Mouse (Mus musculus): ENCODE results near the gene Nol3.
"Not testable (repeated sequence)": the region's sequence is repeated elsewhere in the genome, so short reads cannot be mapped to it uniquely, and the experiment has no call there.

Nol3 gene

DNA sequence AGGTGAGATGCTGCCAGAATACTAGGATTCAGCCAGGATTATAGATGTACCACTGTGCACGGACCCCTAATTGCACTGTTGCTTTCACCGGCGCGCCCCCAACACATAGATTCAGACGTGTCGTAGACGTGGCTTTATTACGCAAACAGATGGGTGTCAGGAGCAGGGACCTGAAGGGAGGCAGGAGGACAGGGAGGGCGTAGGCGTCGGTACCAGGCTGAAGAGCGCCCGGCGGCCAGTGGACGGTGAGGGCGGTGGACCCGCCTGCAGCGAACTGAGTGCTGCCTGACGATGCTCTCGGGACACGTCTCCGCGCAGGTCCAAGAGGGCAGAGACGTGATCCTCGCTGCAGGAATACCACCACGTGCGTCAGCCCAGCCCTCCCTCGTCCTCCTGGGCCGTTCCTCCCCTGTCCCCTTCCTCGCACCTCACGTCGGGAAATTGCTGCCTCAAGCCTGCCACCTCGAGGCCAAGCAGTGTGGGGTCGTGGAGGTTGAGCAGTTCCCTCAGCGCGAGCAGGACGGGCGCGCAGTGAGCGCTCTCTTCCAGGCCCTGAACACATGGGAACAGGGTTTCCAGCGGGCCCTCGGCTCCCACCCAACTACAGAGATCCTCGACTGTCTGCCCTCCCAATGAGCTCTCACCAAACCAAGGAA, 14.0 kb downstream of the Nol3 start, which contains the start of gene 4931428F04Rik:
4931428F04Rik (minus strand) TSS at position 60 of the 656 bp plus-strand sequence.
- no peak for DNase-seq (ENCODE audit: low spot score)

DNA sequence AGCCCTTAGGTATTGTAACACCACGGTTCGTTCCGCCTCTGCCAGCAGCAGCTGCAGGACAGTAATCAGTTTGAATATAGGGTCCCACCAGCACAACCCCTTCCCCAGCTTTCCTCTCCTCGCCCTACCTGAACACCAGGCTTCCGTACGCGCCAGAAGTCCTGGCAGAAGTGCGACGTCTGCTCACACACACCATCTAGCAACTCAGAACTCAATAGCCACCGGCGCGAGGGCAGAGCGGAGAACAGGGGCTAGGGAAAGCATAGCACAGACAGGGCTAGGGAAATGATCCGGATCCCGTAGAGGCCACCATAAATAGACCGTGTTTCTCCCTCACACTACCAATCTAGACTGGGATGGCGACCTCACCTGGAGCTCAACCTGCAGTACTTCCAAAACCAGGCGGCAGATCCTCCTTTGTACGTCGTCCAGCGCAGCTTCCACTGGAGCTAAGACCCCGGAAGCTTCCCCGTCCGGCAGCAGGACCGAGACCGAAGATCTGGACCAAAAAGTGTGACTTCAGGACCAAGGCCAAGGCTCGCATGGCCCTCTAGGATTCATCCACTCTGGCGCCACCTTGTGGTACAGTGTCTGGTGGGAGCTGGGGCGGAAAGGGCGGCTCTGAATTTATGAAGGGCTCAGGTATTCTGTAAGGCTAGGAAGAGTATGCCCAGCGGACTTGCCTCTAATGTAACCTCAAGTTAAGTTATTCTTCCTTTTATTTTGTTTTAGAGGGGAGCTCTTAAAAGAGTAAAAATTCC, 14.8 kb downstream of the Nol3 start:
- no peak for DNase-seq (ENCODE audit: low spot score)

DNA sequence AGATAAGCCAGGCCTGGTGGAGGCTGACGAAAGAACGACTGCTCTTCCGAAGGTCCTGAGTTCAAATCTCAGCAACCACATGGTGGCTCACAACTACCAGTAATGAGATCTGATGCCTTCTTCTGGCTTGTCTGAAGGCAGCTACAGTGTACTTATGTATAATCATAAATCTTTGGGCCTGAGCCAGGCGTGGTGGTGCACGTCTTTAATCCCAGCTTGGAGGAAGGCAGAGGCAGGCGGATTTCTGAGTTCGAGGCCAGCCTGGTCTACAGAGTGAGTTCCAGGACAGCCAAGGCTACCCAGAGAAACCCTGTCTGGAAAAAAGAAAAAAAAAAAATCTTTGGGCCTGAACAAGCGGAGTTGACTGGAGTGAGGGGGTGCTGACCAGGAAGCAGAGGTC, 15.4 kb downstream of the Nol3 start:
- not testable (repeated sequence) for DNase-seq (ENCODE audit: low spot score)

DNA sequence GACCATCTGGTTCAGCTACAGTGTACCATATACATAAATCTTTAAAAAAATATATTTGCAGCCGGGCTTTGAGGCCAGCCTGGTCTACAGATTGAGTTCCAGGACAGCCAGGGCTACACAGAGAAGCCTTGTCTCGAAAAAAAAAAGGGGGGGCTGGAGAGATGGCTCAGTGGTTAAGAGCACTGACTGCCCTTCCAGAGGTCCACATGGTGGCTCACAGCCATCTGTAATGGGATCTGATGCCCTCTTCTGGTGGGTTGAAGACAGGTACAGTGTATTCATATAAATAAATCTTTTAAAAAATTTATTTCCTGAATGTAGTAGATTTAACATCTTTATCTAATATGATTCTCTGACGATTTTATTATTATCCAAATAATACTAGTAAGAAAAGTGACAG, 15.9 kb downstream of the Nol3 start:
- not testable (repeated sequence) for DNase-seq (ENCODE audit: low spot score)

DNA sequence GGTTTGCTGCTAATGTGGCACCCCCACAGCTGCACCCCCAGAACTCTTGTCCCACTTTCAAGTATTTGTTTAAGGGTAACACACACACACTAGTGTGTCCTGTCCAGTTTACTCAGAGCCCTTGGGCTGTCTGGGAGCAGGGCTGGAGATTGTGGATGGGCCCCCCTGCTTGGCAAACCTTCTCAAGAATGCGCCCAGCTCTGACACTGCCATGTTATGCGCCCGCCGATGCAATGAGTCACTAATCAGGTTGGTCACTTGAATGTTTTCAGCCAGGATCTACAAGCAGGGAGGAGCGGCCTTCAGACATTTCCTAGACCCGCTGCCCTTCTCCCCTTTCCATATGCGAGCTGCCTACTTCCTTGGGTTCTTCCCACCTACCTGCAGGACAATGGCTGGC, 16.5 kb downstream of the Nol3 start:
- no peak for DNase-seq (ENCODE audit: low spot score)

DNA sequence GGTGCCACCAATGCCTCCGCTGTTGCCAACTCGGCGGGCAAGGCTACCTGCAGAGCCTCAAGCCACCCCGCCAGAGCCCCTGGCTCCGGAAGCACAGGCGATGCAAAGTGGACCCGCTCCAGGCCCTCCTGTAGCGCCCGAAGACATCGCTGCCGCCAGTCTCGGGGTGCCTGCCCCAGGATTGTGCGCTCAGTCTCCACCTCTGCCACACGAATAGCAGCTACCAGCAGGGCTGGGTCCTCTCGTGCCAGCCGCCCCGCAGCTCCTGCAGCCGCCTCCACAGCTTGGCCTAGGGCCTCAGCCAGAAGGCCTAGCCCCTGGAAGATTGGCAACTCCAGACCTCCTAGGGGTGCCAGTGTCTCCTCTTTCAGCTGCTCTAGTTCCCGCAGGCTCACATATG, 17.5 kb downstream of the Nol3 start:
- DNase-seq (ENCODE audit: low spot score) = no peak

DNA sequence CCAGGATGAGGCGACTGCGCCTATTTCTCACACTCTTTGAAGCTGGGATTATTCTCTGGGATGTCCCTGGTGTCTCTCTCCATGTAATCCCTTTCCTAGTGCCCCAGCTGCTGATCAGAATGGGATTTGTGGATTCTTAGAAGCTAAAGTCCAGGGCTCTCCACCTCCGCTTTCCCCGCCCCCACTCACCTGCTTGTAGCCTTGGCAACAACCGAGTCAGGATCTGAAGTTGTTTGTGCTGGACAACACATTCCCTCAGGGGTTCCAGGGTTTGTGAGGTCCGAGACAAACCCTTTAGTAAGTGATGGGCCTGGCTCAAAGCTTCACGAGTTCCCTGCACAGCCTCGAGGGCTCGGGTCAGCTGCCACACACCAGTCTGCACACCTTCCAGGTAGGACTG, 18.8 kb downstream of the Nol3 start:
- DNase-seq (ENCODE audit: low spot score) = no peak

DNA sequence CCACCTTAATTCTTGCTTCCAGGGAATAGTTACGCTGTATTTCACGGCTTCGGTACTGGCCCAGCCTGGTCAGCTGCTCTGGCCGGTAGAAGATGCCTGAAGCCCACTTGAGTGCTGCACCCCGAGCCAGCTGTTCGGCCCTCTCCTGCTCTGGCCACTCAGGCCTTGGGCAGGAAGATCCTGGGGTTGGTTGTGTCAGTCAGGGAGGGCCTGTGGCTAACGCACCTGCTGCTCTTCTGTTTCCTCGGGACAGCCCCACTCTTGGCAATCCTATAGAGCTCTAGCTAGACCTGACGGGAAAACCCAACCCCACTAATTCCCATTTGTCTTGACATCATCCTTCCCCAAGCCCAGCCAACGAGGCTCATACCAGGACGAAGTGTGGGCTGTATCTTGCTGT, 19.3 kb downstream of the Nol3 start:
- DNase-seq (ENCODE audit: low spot score) = no peak

DNA sequence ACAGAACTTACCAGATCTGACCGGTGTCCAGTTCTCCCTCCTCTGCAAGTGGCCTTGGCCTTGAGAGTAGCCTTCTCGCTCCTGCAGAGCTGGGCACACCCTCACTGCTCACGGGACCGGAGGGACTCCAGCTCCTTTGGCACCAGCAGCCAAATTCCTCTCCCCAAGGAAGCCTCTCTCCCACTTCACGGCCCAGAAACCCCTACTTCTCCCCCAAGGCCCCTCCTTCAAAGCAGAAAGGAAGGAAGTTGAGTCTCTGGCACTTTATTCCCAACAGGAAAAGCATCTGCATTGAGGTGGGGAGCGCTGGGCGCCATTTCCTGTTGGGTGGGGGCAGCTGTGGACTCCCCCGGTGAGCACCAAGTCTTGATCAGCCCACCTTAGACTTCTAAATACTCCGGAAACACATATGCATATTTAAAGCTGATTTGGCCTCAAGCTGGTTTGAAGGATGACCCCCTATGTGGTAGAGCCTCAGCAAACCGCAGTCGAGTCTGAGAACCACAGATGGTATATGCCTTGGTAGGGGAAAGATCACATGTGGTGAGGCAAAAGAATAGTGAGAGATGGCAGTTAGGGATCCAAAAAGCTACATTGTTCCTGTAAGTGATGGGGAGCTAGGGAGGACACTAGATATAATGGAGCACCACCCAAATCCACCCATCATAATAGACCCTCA, 20.1 kb downstream of the Nol3 start, which contains the start of gene Exoc3l:
Exoc3l (minus strand) TSS at position 207 of the 679 bp plus-strand sequence.
- no peak for DNase-seq (ENCODE audit: low spot score)

DNA sequence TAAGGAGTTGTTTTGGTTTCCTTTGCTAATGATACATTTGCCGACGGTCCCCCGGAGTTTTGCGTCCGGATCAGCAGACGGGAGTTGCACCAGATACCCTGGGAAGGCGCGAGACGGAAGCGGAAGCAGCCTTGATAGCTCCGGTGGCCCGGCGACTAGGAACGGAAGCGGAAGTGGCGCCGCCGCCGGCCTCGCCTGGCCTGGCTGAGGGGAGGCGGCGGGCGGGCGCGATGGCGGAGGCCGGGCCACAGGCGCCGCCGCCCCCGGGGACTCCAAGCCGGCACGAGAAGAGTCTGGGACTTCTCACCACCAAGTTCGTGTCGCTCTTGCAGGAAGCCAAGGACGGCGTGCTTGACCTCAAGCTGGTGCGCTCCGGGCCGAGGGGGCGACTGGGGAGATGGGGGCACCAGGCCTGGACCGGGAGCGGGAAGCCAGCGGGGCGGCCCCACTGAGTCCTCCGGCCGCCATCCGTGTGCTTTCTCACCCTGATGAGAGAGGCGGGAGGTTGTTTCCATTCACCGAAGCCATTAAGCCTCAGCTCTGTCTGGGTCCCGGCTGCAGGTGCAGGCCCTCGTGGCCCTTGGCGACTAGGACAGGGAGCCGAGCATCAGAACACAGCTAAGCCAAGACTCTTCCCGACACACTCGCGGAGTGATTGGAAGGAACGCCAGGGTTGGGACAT, 21.7 kb downstream of the Nol3 start, which contains the start of gene E2f4:
E2f4 (plus strand) TSS at position 153 of the 682 bp plus-strand sequence.
- DNase-seq (ENCODE audit: low spot score) = peak; percentile 82

DNA sequence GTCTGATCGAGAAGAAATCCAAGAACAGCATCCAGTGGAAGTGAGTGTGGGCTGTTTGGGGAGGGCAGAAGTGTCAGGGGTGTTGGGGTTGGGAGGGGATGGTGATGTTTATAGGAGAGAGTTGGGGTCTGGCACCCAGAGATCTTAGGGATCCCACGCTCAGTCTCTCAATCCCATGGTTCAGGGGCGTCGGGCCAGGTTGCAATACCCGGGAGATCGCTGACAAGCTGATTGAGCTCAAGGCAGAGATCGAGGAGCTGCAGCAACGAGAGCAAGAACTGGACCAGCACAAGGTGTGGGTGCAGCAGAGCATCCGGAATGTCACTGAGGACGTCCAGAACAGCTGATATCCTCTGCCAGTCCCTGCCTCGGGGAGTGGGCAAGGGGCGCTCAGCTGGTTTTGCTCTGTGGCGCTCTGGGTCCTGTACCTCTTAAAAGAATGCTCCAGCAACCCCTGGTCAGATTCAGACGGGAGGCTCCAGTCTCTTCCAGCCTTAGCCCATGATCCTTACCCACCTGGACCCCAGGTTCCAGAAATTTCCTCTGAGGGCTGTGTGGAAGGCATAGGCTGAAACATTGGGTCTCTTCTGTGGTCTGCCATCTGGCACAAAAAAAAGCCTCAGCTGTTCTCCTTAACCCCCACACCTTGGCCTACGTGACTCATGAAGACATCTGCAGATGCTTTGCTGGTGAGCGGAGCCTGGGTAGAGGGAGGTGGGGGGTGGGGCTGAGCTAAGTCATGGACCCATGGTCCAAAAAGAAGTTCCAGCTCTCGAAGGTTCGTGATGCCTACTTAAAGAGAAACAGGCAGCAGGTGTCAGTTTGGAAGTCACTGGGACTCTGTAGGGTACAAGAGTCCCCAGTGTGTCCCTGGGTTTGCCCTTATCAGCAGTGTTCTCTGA, 22.7 kb downstream of the Nol3 start:
- DNase-seq (ENCODE audit: low spot score) = no peak

DNA sequence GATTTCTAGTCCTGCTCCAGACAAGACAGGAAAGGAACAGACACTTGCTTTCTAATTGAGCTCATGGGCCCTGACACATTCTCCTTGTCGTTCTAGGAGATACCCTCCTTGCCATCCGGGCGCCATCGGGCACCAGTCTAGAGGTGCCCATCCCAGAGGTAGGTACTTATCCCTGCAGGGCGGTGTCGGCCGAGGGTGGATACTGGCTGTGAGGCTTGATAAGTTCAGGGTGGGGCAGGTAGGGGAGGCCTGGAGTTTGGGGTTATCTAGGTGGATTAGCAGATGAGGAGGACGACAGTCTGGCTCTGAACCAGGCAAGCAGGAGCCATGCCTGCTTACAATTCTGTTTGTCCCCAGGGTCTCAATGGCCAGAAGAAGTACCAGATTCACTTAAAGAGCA, 24.0 kb downstream of the Nol3 start:
- DNase-seq (ENCODE audit: low spot score) = no peak

DNA sequence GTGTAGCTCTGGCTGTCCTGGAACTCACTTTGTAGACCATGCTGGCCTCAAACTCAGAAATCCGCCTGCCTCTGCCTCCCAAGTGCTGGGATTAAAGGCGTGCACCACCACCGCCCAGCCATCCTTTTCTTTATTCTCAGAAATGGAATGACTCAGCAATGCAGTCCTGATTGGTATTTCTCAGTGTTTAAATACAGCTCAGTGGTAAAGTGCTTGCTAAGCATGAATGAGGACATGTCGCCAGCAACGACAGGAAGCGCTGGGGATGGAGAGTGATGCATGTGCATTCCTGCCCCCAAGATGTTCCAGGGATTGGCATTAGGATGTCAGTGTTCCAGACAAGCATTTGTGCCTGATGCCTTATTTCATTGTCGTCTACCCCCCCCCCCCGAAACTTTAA, 27.5 kb downstream of the Nol3 start:
- no peak for DNase-seq (ENCODE audit: low spot score)

DNA sequence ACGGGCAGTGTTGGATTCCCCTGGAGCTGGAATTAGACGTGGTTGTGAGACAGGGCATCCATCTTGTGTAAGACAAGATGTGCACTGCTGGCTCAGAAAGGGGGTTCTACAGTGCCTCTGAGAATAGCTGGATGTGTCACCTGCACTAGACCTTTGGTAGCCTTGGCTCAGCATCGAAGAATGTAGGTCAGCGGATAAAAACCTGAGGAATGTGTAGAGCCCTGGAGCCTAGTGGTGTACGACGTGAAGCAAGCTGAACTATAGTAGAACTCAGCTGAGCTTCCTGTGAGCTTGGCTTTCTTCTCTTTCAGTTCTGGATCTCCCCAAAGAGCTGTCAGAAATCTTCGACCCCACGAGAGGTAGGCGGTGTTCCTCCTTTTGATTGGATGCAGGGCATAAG, 27.9 kb downstream of the Nol3 start:
- no peak for DNase-seq (ENCODE audit: low spot score)

DNA sequence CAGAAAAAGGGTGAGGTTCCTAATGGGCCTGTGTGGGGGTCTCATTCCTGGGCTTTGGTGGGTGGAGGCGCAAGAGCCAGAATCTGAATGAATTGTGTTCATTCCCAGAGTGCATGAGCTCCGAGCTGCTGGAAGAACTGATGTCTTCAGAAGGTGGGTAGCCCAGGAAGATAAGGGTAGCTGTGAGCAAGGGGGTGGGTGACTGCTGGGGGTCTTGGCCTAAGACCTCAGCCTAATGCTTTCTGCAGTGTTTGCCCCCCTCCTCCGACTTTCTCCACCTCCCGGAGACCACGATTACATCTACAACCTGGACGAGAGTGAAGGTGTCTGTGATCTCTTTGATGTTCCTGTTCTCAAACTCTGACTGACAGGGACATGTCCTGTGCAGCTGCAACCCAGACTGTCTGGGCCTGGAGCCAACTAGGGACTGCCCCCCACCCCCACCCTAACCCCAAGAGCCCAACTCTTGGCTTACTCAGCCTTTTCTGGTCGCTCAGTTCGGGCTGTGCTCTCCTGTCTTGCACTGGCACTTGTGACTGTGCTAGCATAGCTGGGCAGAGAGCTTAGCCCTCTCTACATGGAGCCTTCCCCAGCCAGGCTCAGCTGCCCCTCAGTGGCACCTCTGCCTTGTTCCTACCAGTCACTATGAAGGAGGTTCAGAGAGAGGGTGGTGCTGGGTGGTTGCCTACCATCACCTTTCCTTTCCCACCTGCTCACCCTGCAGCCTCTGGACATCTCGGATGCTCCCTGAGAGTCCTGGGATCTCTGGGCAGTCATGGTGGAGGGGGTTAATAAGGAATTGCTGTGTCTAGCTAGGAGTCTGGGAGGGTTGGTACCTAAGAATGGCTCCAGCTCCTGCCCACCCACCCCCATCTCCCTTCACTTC, 28.6 kb downstream of the Nol3 start:
- no peak for DNase-seq (ENCODE audit: low spot score)

DNA sequence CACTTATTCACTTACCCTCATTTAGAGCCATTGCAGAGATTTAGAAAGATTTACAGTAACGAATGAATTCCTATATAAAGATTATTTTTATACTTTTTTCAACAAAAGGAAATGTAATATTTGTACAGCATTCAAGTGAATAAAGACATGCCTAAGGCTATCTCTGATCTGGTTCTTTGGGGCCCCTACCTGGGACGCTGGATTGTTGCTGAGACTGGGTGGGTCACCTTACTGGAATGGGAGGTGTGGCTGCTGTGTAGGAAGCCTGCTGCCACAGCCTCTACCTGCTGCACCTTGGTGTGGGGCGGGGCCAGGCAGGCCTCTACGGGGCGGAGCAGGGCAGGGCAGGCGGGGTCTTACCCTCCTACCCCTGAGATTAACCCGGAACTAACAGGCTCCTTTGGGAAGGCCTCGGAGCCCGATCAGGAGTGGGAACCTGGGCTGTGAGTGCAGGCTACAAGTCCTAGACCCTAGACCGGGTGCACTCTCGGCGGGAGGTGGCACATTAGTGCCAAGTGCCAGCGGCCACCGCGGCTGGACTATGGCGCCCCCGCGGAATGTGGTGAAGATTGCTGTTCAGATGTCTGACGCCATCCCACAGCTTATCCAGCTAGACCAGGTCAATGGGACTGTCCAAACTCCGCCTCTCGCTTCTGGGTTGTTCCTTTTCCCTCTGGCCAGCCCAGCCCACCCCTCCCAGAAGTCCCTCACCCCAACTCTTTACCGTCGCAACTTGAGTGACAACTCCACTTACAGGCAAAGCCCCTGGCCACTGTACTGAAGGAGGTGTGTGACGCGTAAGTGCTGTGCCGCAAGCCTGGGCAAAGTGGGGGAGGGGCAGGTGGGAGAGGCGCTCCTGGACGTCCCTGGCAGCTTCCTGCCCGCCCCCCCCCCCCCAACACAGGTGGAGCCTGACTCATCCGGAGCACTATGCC, 29.5 kb downstream of the Nol3 start, which contains the start of gene Elmo3:
Elmo3 (plus strand) TSS at position 391 of the 935 bp plus-strand sequence.
- DNase-seq (ENCODE audit: low spot score) = no peak

DNA sequence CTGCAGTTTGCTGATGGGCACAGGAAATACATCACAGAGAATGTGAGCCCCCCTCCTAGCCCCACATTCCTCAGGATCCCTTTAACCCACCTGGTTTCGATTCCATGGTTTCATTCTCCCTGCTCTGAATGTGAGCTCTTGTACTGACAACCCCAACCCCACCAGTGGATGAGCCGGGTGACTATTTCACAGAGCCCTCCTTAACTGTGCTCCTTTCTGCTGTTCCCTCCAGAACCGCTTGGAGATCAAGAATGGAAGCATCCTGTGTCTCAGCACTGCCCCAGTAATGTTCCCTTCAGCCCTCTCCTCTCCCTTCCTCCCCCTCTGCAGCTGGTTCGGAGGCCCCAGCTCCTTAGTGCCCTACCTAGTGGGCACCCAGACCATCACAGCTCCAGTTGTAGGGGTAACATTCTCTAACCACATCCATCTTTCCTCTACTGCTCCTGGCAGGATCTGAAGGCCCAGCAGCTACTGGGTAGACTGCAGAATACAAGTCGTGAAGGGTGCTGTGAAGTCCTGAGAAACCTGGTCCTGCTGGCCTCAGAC, 30.3 kb downstream of the Nol3 start:
- DNase-seq (ENCODE audit: low spot score) = no peak

DNA sequence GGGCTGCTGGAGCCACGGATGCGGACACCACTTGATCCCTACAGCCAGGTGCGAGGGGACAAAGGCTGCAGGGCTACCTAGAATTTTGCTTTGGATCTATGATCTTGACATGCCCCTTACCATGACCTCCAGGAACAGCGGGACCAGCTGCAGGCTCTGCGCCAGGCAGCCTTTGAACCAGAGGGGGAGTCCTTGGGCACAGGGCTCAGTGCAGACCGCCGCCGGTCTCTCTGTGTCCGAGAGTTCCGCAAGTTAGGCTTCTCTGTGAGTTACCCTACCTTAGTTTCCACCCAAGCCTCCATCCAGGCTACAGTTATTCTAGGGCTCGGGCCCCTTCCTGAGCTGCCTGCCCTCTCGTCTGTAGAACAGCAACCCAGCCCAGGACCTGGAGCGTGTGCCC, 31.7 kb downstream of the Nol3 start:
- no peak for DNase-seq (ENCODE audit: low spot score)

DNA sequence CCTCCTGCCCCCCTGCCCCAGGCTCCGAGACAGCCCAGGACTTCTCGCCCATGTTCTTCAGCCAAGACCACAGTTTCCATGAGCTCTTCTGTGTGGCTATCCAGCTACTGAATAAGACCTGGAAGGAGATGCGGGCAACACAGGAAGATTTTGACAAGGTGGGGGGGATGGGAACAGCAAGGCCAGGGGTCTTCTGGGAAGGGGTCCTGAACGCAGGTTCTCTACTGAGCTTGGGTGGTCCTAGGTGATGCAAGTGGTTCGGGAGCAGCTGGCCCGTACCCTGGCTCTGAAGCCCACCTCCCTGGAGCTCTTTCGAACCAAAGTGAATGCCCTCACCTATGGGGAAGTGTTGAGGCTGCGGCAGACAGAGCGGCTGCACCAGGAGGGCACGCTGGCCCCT, 32.5 kb downstream of the Nol3 start:
- DNase-seq (ENCODE audit: low spot score) = no peak

Measured in left cerebral cortex, adult 11 months (tissue).